Mouse (Mus musculus) myocyte (in vitro differentiated cells): Measurements from ENCODE around the gene Tada1.

Experiments used
- E2F4 ChIP-seq: IDR thresholded peaks from one replicate; pipeline ENCODE4 v1.6.1; 2011; ENCODE audit warnings: mild to moderate bottlenecking, control low read depth, moderate library complexity; ENCODE audit not compliant: insufficient read depth
- MAX ChIP-seq: IDR thresholded peaks from one replicate; pipeline ENCODE4 v1.6.1; 2011; ENCODE audit warnings: low read depth, mild to moderate bottlenecking, control low read depth
- MYOD1 ChIP-seq, 3 experiments: IDR thresholded peaks; one replicate each; pipeline ENCODE4 v1.6.1; 2011; ENCODE audit warnings: control low read depth in 2 of 3, low read depth in 2 of 3, mild to moderate bottlenecking in 2 of 3, moderate library complexity in 1 of 3; ENCODE audit not compliant: insufficient read length in 2 of 3, control insufficient read depth in 1 of 3
- MYOG ChIP-seq, 3 experiments: IDR thresholded peaks; one replicate each; pipeline ENCODE4 v1.6.1; 2011; ENCODE audit warnings: control low read depth in 2 of 3, low read depth in 2 of 3, mild to moderate bottlenecking in 2 of 3; ENCODE audit not compliant: insufficient read length in 2 of 3, control insufficient read depth in 1 of 3, insufficient read depth in 1 of 3
- POLR2A ChIP-seq: IDR thresholded peaks from one replicate; pipeline ENCODE4 v1.6.1; 2011; ENCODE audit warnings: low read depth, mild to moderate bottlenecking, control low read depth, moderate library complexity; ENCODE audit not compliant: insufficient read length
- POLR2AphosphoS2 ChIP-seq: IDR thresholded peaks from one replicate; pipeline ENCODE4 v1.6.1; 2011; ENCODE audit warnings: low read depth, control low read depth; ENCODE audit not compliant: insufficient read length
- REST ChIP-seq: IDR thresholded peaks from one replicate; pipeline ENCODE4 v1.6.1; 2011; ENCODE audit warnings: mild to moderate bottlenecking, control low read depth, moderate library complexity; ENCODE audit not compliant: insufficient read depth, insufficient read length
- TCF12 ChIP-seq: IDR thresholded peaks from one replicate; pipeline ENCODE4 v1.6.1; 2011; ENCODE audit warnings: mild to moderate bottlenecking, control low read depth; ENCODE audit not compliant: poor library complexity, insufficient read depth, severe bottlenecking
- USF1 ChIP-seq: IDR thresholded peaks from one replicate; pipeline ENCODE4 v1.6.1; 2011; ENCODE audit warnings: low read depth, mild to moderate bottlenecking, control low read depth, moderate library complexity

DNA sequence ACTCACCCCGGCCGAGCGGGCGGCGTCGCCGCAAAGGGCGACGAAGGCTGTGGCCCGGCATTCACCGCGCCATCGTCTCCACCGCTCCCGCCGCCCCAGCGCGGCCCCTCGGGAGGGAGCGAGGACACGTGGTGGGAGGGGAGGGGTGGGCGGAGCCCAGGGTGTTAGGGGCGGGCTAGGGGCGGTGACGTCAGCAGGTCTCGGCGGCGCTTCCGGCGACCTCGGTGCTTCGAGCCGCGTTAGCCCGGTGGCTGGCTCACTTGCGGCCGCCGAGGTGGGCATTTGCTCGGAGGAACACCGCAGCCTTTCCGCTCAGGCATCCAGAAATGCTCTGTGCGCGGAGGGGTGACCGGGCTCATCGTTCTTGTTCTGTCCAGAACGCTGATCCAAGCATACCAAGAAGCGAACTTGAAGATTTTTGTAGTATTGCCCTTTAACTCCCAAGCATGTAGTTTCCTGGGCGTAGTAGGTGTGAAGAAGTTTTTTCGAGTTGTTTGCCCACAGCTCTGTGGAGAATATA lies 30.9 kb downstream of the Tada1 start, which contains the start of gene Pogk:
- peak; percentile 86 for TF ChIP-seq POLR2A
- peak; percentile 65 for TF ChIP-seq USF1
- no peak for TF ChIP-seq REST
- TF ChIP-seq E2F4, result no peak
- no peak for TF ChIP-seq POLR2AphosphoS2
- TF ChIP-seq MYOD1 (IDR thresholded peaks at IDR 0.05; ENCODE audit: control insufficient read depth in 1 of 3, insufficient read length in 2 of 3, low read depth in 2 of 3), result peak in 1 of 3 experiments; percentile 17
- no peak for TF ChIP-seq TCF12
- TF ChIP-seq MYOG (IDR thresholded peaks at IDR 0.05; ENCODE audit: control insufficient read depth in 1 of 3, insufficient read depth in 1 of 3, insufficient read length in 2 of 3, low read depth in 2 of 3), result peak in 1 of 3 experiments; percentile 12
- no peak for TF ChIP-seq MAX
